Mouse (Mus musculus) embryonic facial prominence, embryonic 11.5 days (tissue): ENCODE measurements around the gene Clpx. TPM values are rescaled to one million over a fixed set of nuclear protein-coding genes. Genes with fewer than 3 reads are reported as not detected.

ENCODE experiments used
- ATAC-seq: fragments of 200-750 bp; cut with Nextera tagmentation; replicated peaks from 2 replicates; pipeline ENCODE4 v1.8.0; 2017; ENCODE audit warnings: low read depth; ENCODE audit not compliant: insufficient number of reproducible peaks, low FRiP score, low TSS enrichment
- DNase-seq: peaks from one replicate; pipeline ENCODE4 v3.0.0-alpha.2; 2015; ENCODE audit warnings: low spot score
- H3K27ac ChIP-seq: fragments of 300-500 bp; sonication (generic); replicated peaks from 2 replicates; pipeline ENCODE4 v1.5.1; 2014; ENCODE audit warnings: mild to moderate bottlenecking, low read depth, low read length, control low read depth
- H3K27me3 ChIP-seq: fragments of 300-500 bp; sonication (generic); 2 replicates; pipeline ENCODE4 v1.6.1; 2014; ENCODE audit warnings: mild to moderate bottlenecking, low read length, moderate library complexity, mixed read lengths; ENCODE audit not compliant: control insufficient read depth, insufficient read depth
- H3K36me3 ChIP-seq: fragments of 300-500 bp; sonication (generic); replicated peaks from 2 replicates; pipeline ENCODE4 v1.6.1; 2014; ENCODE audit warnings: low read depth, mild to moderate bottlenecking, low read length, moderate library complexity, mixed read lengths; ENCODE audit not compliant: control insufficient read depth, insufficient read depth
- H3K4me1 ChIP-seq: fragments of 300-500 bp; sonication (generic); 2 replicates; pipeline ENCODE4 v1.6.1; 2014; ENCODE audit warnings: low read length, mixed read lengths; ENCODE audit not compliant: control insufficient read depth, insufficient read depth
- H3K4me2 ChIP-seq: fragments of 300-500 bp; sonication (generic); 2 replicates; pipeline ENCODE4 v1.6.1; 2014; ENCODE audit warnings: low read depth, mild to moderate bottlenecking, control low read depth, low read length, moderate library complexity
- H3K4me3 ChIP-seq: fragments of 300-500 bp; sonication (generic); 2 replicates; pipeline ENCODE4 v1.5.1; 2014; ENCODE audit warnings: low read depth, low read length, control low read depth
- H3K9ac ChIP-seq: fragments of 300-500 bp; sonication (generic); replicated peaks from 2 replicates; pipeline ENCODE4 v1.6.1; 2014; ENCODE audit warnings: mild to moderate bottlenecking, control low read depth, low read length
- H3K9me3 ChIP-seq: fragments of 300-500 bp; sonication (generic); replicated peaks from 2 replicates; pipeline ENCODE4 v1.6.1; 2016; ENCODE audit warnings: mild to moderate bottlenecking, low read length, inconsistent platforms, mixed read lengths; ENCODE audit not compliant: control insufficient read depth
- WGBS: fragments of 180-500 bp; shearing (Covaris S2); extraction: QIAGEN DNeasy Blood & Tissue Kit; methylation state at CpG from one replicate; pipeline ENCODE4 v1.1.7; 2014; 5-methylcytosine and 5-hydroxymethylcytosine counted together
- polyA plus RNA-seq: library from polyadenylated mRNA; unstranded; fragments of >200 nt; fragmentation: Nextera tagmentation; extraction: Ambion mirVana; gene quantifications from 2 replicates; pipeline ENCODE4 v1.2.1, GENCODE M21; 2014

Gene Clpx
- polyA plus RNA-seq, 1 experiment from 2014 or later = 64.3 TPM

DNA sequence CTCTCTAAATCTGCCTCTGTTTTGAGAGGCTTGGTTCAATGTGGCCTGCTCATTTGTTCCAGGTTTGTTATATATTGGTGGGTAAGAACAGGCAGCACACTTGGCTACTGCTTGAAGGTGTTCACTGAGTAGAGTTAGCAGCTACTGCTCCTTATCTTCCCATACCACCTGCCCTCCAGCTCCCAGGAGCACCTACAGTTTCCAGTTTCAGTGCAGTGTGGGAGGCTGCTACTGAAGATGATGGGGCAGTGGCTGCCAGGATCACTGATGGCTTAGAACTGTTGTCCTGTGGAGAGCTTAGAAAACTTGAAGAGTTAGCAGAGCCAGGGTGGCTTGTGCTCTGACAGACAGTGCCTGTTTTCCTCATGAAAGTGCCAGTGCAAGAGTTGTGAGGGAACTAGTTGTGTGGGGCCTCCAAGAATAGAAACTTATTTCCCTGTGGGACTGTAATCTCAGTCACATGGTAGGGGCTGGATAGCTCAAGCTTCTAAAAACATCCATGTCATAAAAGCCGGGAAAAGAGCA is 65.0 kb downstream of the Clpx start:
- Histone ChIP-seq H3K9ac (no peak overlapping the region), H3K9me3 (no peaks in the 10 kb centered on the region), H3K27ac (no peak overlapping the region), H3K4me2 (no peak overlapping the region), H3K4me1 (no peaks in the 10 kb centered on the region), H3K4me3 (no peak overlapping the region), H3K36me3 (no peaks in the 10 kb centered on the region), H3K27me3 (no peaks in the 10 kb centered on the region)
- ATAC-seq (no peak), DNase-seq (no peak)
- WGBS = 95% methylated on average over 1 of the region's 1 CpGs

DNA sequence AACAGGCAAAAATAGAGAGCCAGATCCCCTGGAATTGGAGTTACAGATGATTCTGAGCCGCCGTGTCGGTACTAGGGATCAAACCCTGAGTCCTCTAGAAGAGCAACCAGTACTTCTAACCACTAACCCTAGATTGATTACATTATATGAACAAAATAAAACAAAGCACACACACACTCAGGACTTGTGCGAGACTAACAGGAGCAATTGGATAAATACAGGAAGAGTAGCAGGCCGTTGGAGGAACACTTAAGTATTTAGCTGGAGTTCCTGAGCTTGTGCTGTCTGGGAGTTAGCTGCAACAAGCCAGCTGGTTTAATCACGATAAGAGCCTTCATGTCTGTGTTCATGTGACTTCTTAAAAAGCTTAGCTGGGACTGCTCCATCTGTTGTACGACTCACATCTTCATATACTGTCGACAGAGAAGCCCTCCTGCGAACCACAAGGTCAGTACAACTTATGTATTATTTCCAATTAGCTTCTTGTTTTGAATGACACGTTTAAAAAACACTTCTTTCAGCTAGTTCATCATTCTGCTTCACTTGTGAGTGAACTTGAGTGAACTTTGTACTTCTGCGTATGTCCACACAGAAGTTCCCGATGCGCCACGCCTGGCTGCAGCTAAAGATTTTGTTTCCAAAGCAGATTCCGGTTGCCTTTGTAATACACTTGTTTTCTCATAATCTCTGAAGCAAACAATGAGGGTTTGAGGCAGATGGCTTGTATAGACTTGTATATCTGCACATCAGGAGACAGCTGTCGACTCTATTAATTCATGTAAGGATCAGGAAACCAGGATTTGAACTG is 66.8 kb downstream of the Clpx start, which contains the start of gene Ubap1l:
Gene Ubap1l (plus strand): TSS at position 401 of the 808 bp plus-strand sequence.
- H3K4me3 ChIP-seq = no peak within 1 kb of the TSS
- H3K9ac ChIP-seq = no peak within 1 kb of the TSS
- ATAC-seq (no peak), DNase-seq (no peak)
- H3K27ac ChIP-seq = no peak within 1 kb of the TSS
- 90% methylated on average over 16 of the region's 16 CpGs for WGBS
- no peaks in the 10 kb centered on the region for H3K9me3 ChIP-seq
- H3K4me2 ChIP-seq = no peak within 1 kb of the TSS
- no peaks in the 10 kb centered on the region for H3K4me1 ChIP-seq
- no peaks in the 10 kb centered on the region for H3K27me3 ChIP-seq
- H3K36me3 ChIP-seq = no peaks in the 10 kb centered on the region

DNA sequence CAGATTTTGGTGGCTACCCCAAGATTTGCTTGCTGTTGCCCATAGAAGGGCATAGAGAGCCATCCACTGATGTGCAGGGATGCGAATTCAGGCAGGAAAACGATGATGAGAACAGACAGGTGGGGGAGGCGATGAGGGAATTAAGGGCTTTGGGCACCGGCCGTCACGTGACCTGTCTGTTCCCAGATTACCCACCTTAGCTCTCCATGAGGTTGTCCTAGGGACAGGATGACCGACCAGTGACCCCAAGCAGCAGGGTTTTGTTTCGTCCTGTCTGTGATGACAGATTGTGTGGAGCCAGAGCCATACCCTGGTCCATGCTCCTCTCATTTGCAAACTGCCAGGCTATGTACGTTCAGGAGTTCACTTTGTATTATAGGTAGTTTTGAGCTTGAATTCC is 69.6 kb downstream of the Clpx start:
- DNase-seq = no peak
- Histone ChIP-seq H3K27me3 (no peaks in the 10 kb centered on the region), H3K4me1 (no peaks in the 10 kb centered on the region), H3K9me3 (no peaks in the 10 kb centered on the region), H3K27ac (no peak overlapping the region), H3K9ac (no peak overlapping the region), H3K4me2 (no peak overlapping the region), H3K36me3 (no peaks in the 10 kb centered on the region), H3K4me3 (no peak overlapping the region)
- ATAC-seq = no peak
- 61% methylated on average over 9 of the region's 9 CpGs for WGBS

DNA sequence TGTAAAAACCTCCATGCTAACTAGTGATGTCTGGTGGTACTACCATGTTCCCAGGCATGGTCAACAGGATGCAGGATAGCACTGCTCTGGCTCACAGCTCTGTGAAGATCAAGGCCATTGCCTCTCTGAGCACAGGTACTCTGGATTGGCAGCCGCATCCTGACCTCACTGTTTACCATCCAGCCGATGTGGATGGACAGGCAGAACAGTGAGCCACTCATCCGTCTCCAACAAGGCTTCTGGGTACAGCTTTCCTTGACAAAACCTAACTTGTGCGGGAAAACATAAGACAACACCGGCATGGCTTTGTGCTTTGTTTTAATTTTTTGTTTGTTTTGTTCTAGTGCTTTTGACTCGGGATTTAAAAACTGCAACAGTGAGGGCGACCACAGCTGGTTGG is 71.7 kb downstream of the Clpx start:
- no peak overlapping the region for H3K4me2 ChIP-seq
- ATAC-seq (no peak), DNase-seq (no peak)
- H3K9ac ChIP-seq = no peak overlapping the region
- H3K27me3 ChIP-seq = no peaks in the 10 kb centered on the region
- H3K36me3 ChIP-seq = no peaks in the 10 kb centered on the region
- no peak overlapping the region for H3K4me3 ChIP-seq
- WGBS = 92% methylated on average over 7 of the region's 7 CpGs
- no peaks in the 10 kb centered on the region for H3K4me1 ChIP-seq
- H3K27ac ChIP-seq = no peak overlapping the region
- no peaks in the 10 kb centered on the region for H3K9me3 ChIP-seq

DNA sequence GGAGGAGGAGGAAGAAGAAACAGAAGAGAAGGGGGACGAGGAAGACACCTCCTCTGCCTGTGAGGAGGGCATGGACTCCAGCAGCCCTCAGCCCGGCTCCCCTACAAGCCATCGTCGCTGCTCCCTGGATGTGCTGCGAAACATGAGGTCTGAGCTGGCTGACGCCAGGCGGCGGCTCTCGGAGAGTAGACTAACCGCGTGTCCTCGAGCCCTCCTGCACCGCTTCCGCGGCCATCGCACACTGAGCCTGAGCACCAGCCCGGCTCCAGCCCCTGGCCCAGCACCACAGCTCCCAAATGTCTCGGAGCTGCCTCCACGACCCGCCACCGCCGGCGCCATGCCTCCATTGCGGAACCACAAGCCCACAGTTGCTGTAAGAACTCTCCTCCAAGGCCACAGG is 77.7 kb downstream of the Clpx start:
- Histone ChIP-seq H3K9ac (no peak overlapping the region), H3K4me1 (no peaks in the 10 kb centered on the region), H3K4me3 (no peak overlapping the region), H3K4me2 (no peak overlapping the region), H3K36me3 (no peaks in the 10 kb centered on the region), H3K27ac (no peak overlapping the region), H3K9me3 (no peaks in the 10 kb centered on the region), H3K27me3 (no peaks in the 10 kb centered on the region)
- ATAC-seq (no peak), DNase-seq (no peak)
- WGBS = 80% methylated on average over 24 of the region's 24 CpGs

DNA sequence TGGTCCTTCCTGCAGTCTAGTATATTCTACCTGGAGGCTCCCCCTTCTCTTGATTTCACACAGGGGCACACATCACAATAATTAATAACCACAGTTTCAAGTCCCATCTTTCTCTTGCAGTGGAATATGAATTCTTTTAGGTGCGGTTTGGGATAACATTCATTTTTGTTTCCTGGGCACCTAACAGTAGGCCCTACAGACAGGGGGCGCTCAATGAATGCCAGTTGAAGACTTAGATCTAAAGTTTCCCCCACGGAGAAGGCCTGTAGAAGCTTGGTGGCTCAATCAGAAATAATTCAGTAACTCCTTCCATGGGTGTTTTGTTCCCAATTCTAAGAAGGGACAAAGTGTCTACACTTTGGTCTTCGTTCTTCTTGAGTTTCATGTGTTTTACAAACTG is 78.4 kb downstream of the Clpx start:
- Histone ChIP-seq H3K36me3 (no peaks in the 10 kb centered on the region), H3K4me3 (no peak overlapping the region), H3K27ac (no peak overlapping the region), H3K27me3 (no peaks in the 10 kb centered on the region), H3K4me1 (no peaks in the 10 kb centered on the region), H3K9ac (no peak overlapping the region), H3K4me2 (no peak overlapping the region), H3K9me3 (no peaks in the 10 kb centered on the region)
- WGBS = 78% methylated on average over 4 of the region's 4 CpGs
- ATAC-seq (no peak), DNase-seq (peak; percentile 12)

DNA sequence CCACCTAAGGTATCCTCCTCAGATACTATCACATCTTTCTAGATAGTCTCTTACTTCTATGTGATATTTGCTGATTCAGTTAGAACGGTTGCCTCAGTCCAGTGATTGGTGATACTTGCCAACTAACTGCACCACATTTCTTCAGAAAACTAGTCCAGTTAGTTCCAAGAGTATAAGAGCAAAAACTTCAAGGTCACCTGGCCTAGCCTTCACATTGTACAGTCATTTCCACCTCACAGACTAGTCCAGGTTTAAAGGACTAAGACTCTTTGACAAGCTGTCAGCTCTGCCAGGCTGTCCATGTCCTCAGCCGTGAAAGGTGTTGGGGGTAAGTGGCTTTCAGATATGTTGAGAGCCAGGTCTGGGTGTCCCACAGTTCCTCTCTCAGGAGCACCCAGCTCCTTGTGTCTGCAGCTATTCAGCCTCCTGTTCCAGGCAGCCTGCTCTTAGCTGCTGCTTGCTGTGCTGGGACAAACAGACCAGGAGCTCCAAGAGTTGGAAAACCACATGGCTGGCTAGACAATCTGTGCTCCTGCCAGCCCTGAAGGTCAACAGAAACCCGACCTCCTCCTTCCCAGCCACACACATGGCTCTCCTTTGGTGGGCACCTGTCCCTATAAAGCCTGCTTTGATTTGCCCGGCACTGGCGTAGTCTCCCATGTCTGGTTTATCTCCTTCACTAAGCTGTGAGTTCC is 80.6 kb downstream of the Clpx start:
- Histone ChIP-seq H3K36me3 (no peaks in the 10 kb centered on the region), H3K4me3 (no peak overlapping the region), H3K9me3 (no peaks in the 10 kb centered on the region), H3K27me3 (no peaks in the 10 kb centered on the region), H3K4me2 (no peak overlapping the region), H3K4me1 (no peaks in the 10 kb centered on the region), H3K9ac (no peak overlapping the region), H3K27ac (no peak overlapping the region)
- WGBS = 73% methylated on average over 5 of the region's 5 CpGs
- DNase-seq = no peak
- ATAC-seq = no peak
